Mouse (Mus musculus): Measurements from ENCODE around the gene Tmem40. TPM values are rescaled to one million over a fixed set of nuclear protein-coding genes. Genes with fewer than 3 reads are reported as not detected.

The Tmem40 gene
- total and polyA plus RNA-seq, 3 experiments, result 0.92 to 2.4 TPM; not detected in 1

- Histone ChIP-seq H3K4me1 (ENCODE audit: control insufficient read depth, insufficient read depth, low read length) (peaks cover 8% of the 10 kb centered on the region), H3K36me3 (ENCODE audit: control insufficient read depth, insufficient read depth, low read length) (no peaks in the 10 kb centered on the region), H3K27me3 (ENCODE audit: control insufficient read depth, insufficient read depth, low read length) (no peaks in the 10 kb centered on the region), H3K9ac (ENCODE audit: low read depth, low read length) (no peak overlapping the region), H3K27ac (peak overlapping the region; percentile 94; the same call in 1 of the 2 replicates), H3K79me2 (replicated peaks; ENCODE audit: control insufficient read depth, insufficient read depth, low read length) (no peaks in the 10 kb centered on the region), H3K4me3 (no peak overlapping the region)
- intact Hi-C loops (cut with DNase I), result loop anchor here (5.0 kb wide), 1 partner anchor 76 kb away; the partner anchor contains the start of gene Cand2
- 92% methylated on average over 7 of the region's 7 CpGs for WGBS
- no peak for DNase-seq
- TF ChIP-seq CTCF (IDR thresholded peaks at IDR 0.05) (peak; percentile 19; the same call in 1 of the 2 replicates), EP300 (IDR thresholded peaks at IDR 0.05; ENCODE audit: insufficient read depth, low read depth, low read length) (no peak)
These were observed 65.4 kb downstream of the Tmem40 start for GRCm38 (mm10) chr6:115696707-115697215.

DNA sequence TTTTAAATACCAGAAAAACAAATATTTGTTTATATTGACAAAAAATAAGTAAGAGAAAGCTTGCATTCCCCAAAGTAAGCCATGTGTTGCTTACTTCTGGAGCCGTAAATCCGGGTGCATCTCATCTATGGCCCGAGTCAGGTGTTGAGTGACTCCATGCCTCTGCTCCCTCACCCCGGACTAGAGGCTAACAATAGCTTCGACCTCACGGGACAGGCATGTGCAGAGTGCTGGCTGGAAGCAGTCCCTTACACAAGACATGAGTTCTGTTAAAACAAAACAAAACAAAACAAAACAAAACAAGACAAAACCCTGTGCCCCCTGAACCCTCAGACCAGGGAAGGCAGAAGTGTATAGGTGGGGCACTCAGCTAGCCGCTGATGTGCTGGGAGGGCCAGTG is 67.1 kb downstream of the Tmem40 start:
- peaks cover 8% of the 10 kb centered on the region for H3K4me1 ChIP-seq (ENCODE audit: control insufficient read depth, insufficient read depth, low read length)
- H3K4me3 ChIP-seq, result peak overlapping the region; percentile 32; the same call in 1 of the 2 replicates
- no peaks in the 10 kb centered on the region for H3K36me3 ChIP-seq (ENCODE audit: control insufficient read depth, insufficient read depth, low read length)
- DNase-seq, result peak; percentile 46 to 60
- H3K79me2 ChIP-seq (replicated peaks; ENCODE audit: control insufficient read depth, insufficient read depth, low read length), result no peaks in the 10 kb centered on the region
- H3K27ac ChIP-seq, result peak overlapping the region; percentile 94
- H3K9ac ChIP-seq (ENCODE audit: low read depth, low read length), result peak overlapping the region; percentile 52
- H3K27me3 ChIP-seq (ENCODE audit: control insufficient read depth, insufficient read depth, low read length), result no peaks in the 10 kb centered on the region
- intact Hi-C loops (cut with DNase I), result loop anchor here (5.0 kb wide), 1 partner anchor 77 kb away; the partner anchor contains the start of gene Cand2
- WGBS, result 21% methylated on average over 7 of the region's 7 CpGs
- TF ChIP-seq CTCF (IDR thresholded peaks at IDR 0.05), result no peak
- peak; percentile 88; the same call in 1 of the 2 replicates for TF ChIP-seq EP300 (IDR thresholded peaks at IDR 0.05; ENCODE audit: insufficient read depth, low read depth, low read length)
- TF ChIP-seq POLR2A (IDR thresholded peaks at IDR 0.05; ENCODE audit: insufficient read depth, low read depth, low read length), result no peak; the same call in 1 of the 2 replicates

GRCm38 (mm10) chr6:115694441-115694842 is 67.8 kb downstream of the Tmem40 start:
- WGBS, result 21% methylated on average over 9 of the region's 9 CpGs
- peak overlapping the region; percentile 94 for H3K27ac ChIP-seq
- peak overlapping the region; percentile 68 for H3K9ac ChIP-seq (ENCODE audit: low read depth, low read length)
- intact Hi-C loops (cut with DNase I), result no loop called here
- H3K79me2 ChIP-seq (replicated peaks; ENCODE audit: control insufficient read depth, insufficient read depth, low read length), result no peaks in the 10 kb centered on the region
- peak; percentile 61 to 77 for DNase-seq
- H3K36me3 ChIP-seq (ENCODE audit: control insufficient read depth, insufficient read depth, low read length), result no peaks in the 10 kb centered on the region
- peaks cover 8% of the 10 kb centered on the region for H3K4me1 ChIP-seq (ENCODE audit: control insufficient read depth, insufficient read depth, low read length)
- TF ChIP-seq CTCF (IDR thresholded peaks at IDR 0.05) (peak; percentile 47), EP300 (IDR thresholded peaks at IDR 0.05; ENCODE audit: insufficient read depth, low read depth, low read length) (no peak), POLR2A (IDR thresholded peaks at IDR 0.05; ENCODE audit: insufficient read depth, low read depth, low read length) (peak; percentile 46; the same call in 1 of the 2 replicates)
- H3K27me3 ChIP-seq (ENCODE audit: control insufficient read depth, insufficient read depth, low read length), result no peaks in the 10 kb centered on the region
- H3K4me3 ChIP-seq, result peak overlapping the region; percentile 32

DNA sequence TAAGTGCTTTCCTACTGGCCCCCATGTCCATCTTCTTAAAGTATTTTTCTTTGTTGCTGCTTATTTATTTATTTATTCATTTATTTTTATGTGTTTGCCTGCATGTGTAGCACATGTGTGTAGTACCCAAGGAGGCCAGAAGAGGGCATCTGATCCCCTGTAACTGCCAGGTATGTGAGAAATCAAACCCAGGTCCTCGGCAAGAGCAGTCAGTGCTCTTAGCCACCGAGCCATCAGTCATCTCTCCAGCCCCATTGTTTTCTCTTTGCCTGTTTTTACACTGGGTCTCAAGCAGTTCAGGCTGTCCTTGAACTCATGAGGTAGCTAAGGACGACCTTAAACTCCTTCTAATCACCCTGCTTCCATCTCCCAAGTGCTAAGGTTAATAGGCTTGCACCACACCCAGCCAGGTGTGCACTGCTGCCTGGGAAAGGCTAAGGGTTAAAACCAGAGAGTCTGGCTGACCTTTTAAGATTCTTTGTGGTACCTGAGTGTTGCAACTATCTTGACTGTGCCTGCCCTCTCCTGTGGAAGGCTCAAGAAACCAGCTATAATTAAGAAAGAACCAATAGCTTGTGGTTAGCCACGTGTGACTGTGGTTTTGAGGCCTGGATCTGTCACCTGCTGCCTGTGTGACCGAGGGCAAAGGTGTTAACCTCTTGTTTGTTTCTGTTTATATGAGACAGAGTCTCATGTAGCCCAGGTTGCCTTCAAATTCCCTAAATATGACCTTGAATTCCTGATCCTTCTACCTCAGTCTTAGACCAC is 69.1 kb downstream of the Tmem40 start:
- TF ChIP-seq EP300 (IDR thresholded peaks at IDR 0.05; ENCODE audit: insufficient read depth, low read depth, low read length), result no peak
- peak; percentile 64 for TF ChIP-seq CTCF (IDR thresholded peaks at IDR 0.05)
- TF ChIP-seq POLR2A (IDR thresholded peaks at IDR 0.05; ENCODE audit: insufficient read depth, low read depth, low read length), result no peak
- Histone ChIP-seq H3K4me1 (ENCODE audit: control insufficient read depth, insufficient read depth, low read length) (peaks cover 8% of the 10 kb centered on the region), H3K79me2 (replicated peaks; ENCODE audit: control insufficient read depth, insufficient read depth, low read length) (no peaks in the 10 kb centered on the region), H3K27me3 (ENCODE audit: control insufficient read depth, insufficient read depth, low read length) (no peaks in the 10 kb centered on the region), H3K4me3 (no peak overlapping the region), H3K9ac (ENCODE audit: low read depth, low read length) (no peak overlapping the region), H3K27ac (peak overlapping the region; percentile 94), H3K36me3 (ENCODE audit: control insufficient read depth, insufficient read depth, low read length) (no peaks in the 10 kb centered on the region)
- 70% methylated on average over 5 of the region's 5 CpGs for WGBS
- intact Hi-C loops (cut with DNase I), result loop anchor here (2.0 kb wide), 1 partner anchor 16 kb away; the partner anchor contains the start of gene Raf1
- DNase-seq, result no peak

GRCm38 (mm10) chr6:115692163-115692950 is 69.9 kb downstream of the Tmem40 start:
- Histone ChIP-seq H3K4me3 (no peak overlapping the region), H3K27ac (peak overlapping the region; percentile 94), H3K9ac (ENCODE audit: low read depth, low read length) (no peak overlapping the region), H3K36me3 (ENCODE audit: control insufficient read depth, insufficient read depth, low read length) (no peaks in the 10 kb centered on the region), H3K79me2 (replicated peaks; ENCODE audit: control insufficient read depth, insufficient read depth, low read length) (no peaks in the 10 kb centered on the region), H3K27me3 (ENCODE audit: control insufficient read depth, insufficient read depth, low read length) (no peaks in the 10 kb centered on the region), H3K4me1 (ENCODE audit: control insufficient read depth, insufficient read depth, low read length) (peaks cover 6% of the 10 kb centered on the region)
- 32% methylated on average over 9 of the region's 9 CpGs for WGBS
- intact Hi-C loops (cut with DNase I), result loop anchor here (2.0 kb wide), 1 partner anchor 16 kb away; the partner anchor contains the start of gene Raf1
- TF ChIP-seq EP300 (IDR thresholded peaks at IDR 0.05; ENCODE audit: insufficient read depth, low read depth, low read length) (no peak), POLR2A (IDR thresholded peaks at IDR 0.05; ENCODE audit: insufficient read depth, low read depth, low read length) (no peak), CTCF (IDR thresholded peaks at IDR 0.05) (no peak)
- no peak for DNase-seq
